Mouse (Mus musculus): Measurements from ENCODE around the gene Spin1. TPM values are rescaled to one million over a fixed set of nuclear protein-coding genes. Genes with fewer than 3 reads are reported as not detected.

Spin1 gene
- total RNA-seq, 1 experiment from 2014 or later: 34.7 TPM

DNA sequence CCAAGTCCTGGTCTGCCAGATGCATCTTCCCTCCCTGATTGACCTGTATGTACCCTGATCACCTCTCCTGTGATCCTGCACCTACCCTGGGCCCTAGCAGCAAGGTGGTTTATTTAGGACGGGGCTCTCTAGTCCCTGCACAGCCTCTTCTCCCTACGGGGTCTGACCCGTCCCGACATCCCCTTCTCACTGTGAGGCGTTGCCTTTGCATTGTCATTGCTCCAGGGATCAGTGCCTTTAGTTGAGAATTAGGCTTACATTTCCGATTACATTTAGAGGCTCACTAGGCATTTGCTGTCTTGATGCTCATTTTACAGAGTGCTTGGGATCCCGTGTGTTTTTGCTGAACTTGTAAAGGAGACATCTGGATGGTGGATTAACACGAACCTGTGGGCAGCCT lies 22.1 kb downstream of the Spin1 start:
- no peak for ATAC-seq (replicated peaks; ENCODE audit: insufficient number of reproducible peaks, low FRiP score, low TSS enrichment, poor library complexity, severe bottlenecking)

DNA sequence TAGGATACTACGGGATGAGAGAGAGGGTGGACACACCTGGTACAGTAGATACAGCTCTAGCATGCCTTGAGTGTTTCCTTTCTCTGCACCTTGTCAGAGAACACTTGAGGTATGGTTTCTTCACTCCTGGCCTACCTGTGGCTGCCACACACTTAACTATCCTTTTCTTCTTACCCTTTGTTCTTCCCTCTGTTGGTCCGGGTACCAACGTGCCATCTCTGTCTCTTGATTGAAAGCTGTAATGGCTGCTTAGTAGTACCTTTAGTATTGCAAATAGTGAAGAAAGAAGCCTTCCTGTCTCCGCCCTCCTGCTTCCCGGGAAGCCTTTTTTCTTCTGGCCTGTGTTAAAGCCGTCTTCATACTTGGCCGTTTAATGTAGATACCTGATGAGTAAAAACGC lies 24.7 kb downstream of the Spin1 start:
- no peak for ATAC-seq (replicated peaks; ENCODE audit: insufficient number of reproducible peaks, low FRiP score, low TSS enrichment, poor library complexity, severe bottlenecking)

DNA sequence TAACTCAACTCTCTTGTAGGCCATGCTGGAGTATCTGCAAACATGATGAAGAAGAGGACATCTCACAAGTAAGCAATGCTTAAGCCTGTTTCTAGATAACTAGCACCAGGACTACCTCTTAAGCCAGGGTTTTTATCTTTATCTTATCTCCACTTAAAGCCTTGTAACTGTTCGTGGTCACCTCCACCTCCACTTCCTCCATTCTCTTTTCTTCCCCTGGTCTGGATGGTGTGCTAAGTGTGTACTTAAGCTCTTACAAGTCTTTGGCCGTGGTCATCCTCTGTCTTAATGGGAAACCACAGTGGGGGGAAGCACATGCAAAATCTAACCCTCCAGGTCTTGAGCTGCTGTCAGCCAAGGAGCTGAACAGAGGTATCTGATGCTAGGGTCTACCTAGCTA lies 27.2 kb downstream of the Spin1 start:
- ATAC-seq (replicated peaks; ENCODE audit: insufficient number of reproducible peaks, low FRiP score, low TSS enrichment, poor library complexity, severe bottlenecking): 0 out of 2 replicates have a peak, but pooled peaks have one; percentile 28

DNA sequence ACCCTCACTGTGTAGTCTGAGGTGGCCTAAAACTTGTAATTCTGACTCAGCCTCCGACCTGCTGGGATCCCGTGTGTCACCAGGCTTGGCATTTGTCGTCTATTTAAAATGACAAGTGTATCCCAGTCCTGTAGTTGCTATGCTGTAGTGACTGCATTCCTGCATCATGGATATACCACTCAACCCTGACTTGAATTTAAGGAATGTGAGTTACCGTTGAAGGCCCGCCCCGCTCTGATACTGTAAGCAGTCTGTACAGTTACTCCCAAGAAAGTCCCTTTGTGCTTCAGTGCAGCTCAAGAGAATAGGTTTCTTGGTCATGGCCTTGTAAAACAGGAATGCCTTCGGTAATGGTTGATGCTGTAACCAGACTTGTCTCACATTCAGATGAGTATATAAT lies 27.7 kb downstream of the Spin1 start:
- no peak for ATAC-seq (replicated peaks; ENCODE audit: insufficient number of reproducible peaks, low FRiP score, low TSS enrichment, poor library complexity, severe bottlenecking)

DNA sequence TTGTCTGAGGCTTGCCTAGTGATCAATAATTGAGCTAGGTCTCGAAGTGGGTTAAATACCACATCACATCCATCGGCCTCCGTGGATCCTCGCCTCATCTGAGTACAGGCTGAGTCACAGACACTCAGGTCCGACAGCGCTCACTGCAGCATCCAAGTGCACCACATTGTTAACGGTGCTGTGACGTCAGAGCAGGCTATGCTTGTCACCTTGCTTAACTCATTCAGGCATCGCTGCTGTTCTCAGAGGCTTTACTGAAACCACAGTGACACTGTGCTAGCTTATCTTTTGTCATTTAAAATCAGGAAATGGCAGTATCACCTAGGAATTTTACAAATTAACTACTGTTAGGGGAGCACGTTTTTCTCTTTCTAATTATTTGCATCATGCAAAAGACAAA lies 30.5 kb downstream of the Spin1 start:
- no peak for ATAC-seq (replicated peaks; ENCODE audit: insufficient number of reproducible peaks, low FRiP score, low TSS enrichment, poor library complexity, severe bottlenecking)

DNA sequence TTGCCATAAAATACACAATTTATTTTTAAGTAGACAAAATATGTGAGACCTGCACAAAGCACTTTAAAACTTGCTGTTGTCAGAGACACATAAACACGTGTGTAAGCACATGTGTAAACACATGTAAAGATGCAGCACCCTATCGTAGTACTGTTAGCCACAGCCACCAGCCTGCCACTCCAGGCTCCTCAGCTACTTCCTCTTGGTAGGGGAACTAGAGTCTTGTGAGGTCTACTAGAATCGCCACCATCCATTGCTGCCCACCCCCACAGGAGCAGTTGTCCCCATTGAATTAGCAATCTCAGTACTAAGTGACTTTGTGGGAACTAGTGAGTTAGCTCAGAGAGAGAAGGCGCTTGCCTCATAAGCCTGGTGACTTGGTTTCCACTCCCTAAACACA lies 35.6 kb downstream of the Spin1 start:
- no peak for ATAC-seq (replicated peaks; ENCODE audit: insufficient number of reproducible peaks, low FRiP score, low TSS enrichment, poor library complexity, severe bottlenecking)

DNA sequence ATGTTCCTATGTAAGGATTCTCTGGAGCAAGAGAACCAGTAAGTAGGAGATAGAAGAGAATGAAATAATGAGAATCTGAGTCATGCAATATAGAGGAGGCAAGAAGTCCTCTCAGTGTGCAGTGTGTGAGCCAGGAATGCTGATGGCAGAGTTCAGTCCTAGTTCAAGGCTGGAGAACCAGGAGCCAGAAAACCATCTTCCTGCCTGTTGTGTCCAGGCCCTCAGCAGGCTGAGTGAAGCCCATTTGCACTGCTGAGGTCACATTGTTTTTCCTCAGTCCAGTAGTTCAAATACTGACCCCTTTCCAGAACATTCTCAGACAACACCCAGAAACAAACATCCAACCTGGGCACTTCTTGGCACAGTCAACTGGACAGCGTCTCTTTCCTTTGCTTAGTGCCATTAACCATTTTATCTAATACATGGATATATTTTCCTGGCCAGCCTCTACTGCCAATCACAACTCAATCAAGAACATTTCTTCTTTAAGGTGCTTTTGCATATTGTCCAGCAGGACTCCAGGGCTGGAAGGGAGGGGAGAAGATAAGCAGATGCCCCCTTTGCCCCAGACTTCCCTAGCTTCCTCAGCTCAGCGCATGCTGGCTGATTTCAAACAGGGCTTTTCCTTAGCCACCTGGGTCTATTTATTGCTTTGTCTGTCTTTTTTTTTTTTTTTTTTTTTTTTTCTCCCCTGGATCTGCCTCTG lies 36.5 kb downstream of the Spin1 start:
- 0 out of 2 replicates have a peak, but pooled peaks have one; percentile 22 for ATAC-seq (replicated peaks; ENCODE audit: insufficient number of reproducible peaks, low FRiP score, low TSS enrichment, poor library complexity, severe bottlenecking)

DNA sequence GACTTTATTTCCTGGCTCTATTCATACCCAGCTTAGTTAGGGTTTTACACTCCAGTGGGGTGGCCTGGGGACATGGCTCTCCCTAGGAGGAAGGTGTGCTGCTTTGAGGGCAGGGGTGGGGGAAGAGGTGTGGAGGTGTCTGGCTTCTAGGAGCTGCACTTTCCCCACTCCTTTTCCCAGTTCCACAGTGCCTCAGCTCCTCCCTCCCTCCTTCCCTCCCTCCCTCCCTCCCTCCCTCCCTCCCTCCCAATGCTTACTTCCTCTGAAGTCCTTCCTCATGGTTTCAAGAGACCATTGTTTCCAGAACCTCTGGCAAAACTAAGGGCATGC lies 37.0 kb downstream of the Spin1 start:
- no peak for ATAC-seq (replicated peaks; ENCODE audit: insufficient number of reproducible peaks, low FRiP score, low TSS enrichment, poor library complexity, severe bottlenecking)

DNA sequence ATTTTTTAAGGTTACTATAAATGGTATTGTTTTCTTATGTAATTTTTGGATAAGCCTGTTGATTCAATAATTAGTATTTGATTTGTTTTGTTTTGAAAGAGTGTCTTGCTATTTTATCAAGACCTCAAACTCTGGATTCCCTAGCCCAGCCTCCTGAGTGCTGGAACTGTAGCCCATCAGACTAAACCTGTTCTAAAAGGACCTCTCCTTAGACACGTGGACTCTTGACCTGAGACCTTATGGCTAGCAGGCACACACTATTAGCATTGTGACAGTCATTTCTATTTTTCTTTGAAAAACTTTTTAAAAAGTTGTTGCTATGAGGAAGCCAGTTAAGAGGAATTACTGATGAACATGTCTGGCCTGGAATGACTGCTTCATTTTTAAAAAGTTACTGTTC lies 46.4 kb downstream of the Spin1 start:
- no peak for ATAC-seq (replicated peaks; ENCODE audit: insufficient number of reproducible peaks, low FRiP score, low TSS enrichment, poor library complexity, severe bottlenecking)

DNA sequence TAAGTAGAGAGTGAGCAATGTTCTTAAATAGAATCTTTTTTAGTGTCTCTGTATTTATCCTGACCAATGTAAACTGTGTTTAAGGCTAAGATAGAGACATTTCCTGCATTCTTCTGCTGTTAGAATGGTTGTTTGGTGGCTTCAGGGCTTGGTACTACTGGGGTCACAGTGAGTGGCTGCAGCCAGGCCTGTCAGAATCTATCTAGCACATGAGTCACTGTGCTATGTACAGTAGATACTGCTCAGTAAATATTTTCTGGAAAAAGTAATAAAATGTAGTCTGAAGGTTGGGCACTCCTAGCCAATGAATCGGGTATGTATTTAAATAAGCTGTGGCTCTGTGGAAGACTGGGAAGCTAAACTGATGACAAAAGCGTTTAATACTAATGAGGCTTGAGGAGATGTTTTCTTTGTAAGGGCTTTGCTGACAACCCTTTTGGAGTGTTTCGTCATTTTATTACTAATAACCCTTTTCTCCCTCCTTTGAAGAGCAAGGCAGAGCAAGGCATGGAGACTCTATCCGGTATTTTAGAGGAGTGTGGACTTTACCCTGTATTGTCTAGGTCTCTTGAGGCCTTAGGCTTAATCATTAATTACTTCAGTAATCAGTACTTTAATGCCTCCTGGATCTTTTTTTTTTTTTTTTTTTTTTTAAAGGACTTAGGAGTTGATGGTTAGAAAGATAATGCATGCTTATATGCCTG lies 52.4 kb downstream of the Spin1 start:
- ATAC-seq (replicated peaks; ENCODE audit: insufficient number of reproducible peaks, low FRiP score, low TSS enrichment, poor library complexity, severe bottlenecking): no peak

DNA sequence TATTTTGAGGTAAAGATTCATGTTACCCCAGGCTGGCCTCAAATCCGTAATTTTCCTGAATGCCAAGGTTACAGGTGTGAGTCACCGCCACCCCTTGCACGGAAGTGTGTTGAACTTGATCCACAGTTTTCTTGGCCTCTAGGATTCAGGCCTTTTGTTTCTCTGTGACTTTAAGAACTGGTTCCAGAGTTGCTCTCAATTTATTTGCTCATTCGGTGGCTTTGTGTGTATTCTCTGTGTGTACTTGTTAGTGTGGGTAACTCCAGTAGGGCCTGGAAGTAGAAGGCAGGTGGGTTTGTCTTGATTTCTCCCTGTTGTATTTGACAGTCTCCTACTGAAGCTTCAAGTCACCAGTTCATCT lies 53.0 kb downstream of the Spin1 start:
- ATAC-seq (replicated peaks; ENCODE audit: insufficient number of reproducible peaks, low FRiP score, low TSS enrichment, poor library complexity, severe bottlenecking): no peak

DNA sequence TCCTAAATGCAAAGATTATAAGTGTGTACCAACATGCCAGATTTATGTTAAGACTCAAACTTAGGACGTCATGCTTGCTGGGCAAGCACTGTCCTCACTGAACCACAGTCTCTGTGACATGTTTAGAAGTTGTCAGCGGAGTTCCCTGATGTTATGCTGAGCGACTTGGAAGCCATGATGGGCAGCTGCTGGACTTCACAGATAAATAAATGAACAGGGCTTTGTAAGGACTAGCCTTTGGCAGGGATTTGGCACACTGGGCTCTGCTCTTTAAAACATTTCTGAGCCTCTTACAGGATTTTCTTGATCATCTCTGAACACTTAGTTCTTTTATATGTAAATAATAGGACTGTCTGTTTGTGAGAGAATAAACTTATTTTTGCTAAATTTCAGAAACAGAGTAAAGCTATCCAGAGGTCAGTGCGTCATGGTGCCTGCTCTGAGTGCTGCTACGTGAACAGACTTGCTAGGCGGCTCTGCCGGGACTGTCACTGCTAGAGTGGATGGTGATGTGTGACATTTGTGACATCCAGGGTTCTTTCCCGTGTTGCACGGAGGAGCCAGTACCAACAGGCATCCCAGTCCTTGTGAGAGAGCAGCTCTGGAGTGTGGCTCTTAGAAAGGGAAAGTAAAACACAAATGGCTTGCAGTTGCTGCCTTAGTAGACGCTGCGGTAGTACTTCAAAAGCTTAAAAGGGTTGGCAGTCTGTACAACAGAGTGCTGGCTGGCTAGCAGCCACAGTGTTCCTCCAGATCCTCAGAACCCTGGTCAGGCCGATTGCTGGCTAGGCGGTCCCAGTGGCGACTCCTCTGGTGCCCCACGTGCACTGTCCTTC lies 54.7 kb downstream of the Spin1 start:
- no peak for ATAC-seq (replicated peaks; ENCODE audit: insufficient number of reproducible peaks, low FRiP score, low TSS enrichment, poor library complexity, severe bottlenecking)

DNA sequence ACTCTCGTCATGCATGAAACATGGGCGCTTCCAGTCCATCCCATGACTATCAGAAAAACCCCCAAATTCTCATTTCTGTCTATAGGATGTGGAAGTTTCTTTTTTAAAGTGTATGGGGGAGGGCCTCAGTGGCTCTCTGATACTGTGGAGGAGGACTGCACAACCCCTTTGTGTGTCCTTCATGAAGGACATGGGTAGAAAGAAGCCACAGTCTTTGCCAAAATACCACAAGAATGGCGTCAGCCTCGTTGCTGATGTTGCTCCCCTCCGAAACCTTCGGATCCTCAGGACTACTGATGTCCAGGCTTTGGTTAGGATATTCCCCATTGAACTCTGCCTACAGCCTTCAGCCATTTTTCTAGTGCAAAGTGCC lies 55.3 kb downstream of the Spin1 start:
- ATAC-seq (replicated peaks; ENCODE audit: insufficient number of reproducible peaks, low FRiP score, low TSS enrichment, poor library complexity, severe bottlenecking): no peak

DNA sequence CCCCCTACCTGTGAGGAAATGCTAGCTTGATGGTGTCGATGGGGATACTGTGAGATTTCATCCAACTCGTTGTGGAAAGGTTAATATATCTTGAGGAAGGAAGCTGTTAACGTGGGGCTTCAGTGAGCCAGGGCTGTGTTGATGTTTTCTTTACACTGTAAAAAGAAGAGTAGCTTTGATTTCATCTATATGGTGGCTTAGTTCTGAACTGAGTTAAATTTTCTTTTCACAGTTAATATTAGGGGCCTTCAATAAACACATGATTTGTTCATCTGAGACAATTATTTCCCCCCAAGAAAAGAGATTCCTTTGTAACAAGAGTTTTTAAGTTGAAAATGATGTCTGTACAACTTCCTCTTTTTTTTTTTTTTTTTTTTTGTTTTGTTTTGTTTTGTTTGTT lies 56.6 kb downstream of the Spin1 start:
- ATAC-seq (replicated peaks; ENCODE audit: insufficient number of reproducible peaks, low FRiP score, low TSS enrichment, poor library complexity, severe bottlenecking): no peak

DNA sequence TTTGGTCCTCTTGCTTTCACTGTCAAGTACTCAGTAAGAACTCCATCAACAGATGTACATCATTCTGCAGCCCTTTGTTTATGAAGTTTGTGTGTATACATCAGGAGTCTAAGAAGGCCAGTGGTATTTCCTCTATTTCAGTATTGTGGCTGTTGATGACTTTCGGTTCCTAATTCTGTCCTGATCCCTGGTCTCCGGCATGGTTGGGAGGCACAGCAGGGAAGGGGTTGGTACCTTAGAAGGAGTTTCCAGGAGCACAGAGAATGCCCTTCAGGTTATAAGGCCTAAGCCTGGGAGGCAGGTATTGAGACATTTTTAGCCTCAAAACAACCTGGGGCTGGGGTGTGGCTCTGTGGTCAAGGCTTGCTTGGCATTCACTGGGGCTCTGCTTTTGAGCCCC lies 61.0 kb downstream of the Spin1 start:
- ATAC-seq (replicated peaks; ENCODE audit: insufficient number of reproducible peaks, low FRiP score, low TSS enrichment, poor library complexity, severe bottlenecking): peak; percentile 53

DNA sequence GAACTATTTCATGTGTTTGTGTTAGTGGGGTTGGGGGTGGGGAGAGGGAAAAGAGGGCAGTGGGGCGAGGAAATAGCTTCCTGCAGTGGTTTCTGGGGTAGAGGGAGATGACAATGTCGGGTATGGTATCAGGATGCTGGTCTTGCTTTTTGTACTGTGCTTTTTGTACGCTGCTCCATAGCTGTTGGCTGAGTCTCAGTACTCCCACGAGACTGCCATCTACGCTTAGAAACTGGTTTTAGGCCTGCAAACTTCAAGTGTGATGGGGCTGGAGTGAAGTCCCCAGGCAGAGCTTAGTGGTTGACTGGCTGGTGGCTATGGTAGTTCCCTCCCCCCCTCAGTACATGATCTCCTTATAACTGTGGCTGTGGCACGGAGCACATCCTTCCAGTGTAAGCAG lies 61.6 kb downstream of the Spin1 start:
- ATAC-seq (replicated peaks; ENCODE audit: insufficient number of reproducible peaks, low FRiP score, low TSS enrichment, poor library complexity, severe bottlenecking): no peak

DNA sequence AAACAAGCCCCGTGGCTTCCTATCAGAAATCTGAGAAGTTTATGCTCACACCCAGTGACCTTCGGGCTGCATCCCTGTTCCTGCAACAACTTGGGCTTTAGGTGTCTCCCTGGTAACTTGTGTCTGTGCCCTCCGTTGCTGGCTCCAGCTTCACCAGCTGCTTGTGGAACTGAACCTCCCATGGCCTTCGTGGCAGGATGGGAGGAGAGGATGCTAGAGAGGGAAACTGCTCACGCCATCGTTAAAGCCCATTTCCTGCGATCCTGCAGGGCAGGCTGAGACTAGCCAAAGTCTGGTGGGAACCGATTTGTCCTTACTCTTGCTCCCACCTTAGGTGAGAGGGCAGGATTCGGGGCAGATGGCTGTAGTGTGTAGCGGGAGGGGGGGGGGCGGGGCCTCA lies 66.0 kb downstream of the Spin1 start:
- ATAC-seq (replicated peaks; ENCODE audit: insufficient number of reproducible peaks, low FRiP score, low TSS enrichment, poor library complexity, severe bottlenecking): no peak

DNA sequence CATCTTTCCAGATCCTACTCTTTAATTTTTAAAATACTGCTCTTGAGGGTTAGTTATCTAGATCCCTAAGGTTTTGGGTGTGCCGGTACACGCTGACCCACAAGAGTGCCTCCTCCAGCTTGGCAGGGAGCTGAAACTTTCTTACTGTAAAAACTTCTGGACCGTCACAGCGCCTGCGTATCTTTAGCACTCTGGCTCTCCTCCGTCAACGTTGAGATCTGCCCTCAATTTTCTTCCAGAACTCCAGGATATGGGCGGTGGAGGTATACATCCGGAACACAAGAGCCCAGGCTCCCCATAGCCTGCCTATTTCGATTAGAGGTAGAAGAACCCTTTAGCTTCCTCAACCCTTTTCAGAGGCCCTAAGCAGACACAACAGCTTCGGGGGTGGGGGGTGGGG lies 69.5 kb downstream of the Spin1 start:
- no peak for ATAC-seq (replicated peaks; ENCODE audit: insufficient number of reproducible peaks, low FRiP score, low TSS enrichment, poor library complexity, severe bottlenecking)

DNA sequence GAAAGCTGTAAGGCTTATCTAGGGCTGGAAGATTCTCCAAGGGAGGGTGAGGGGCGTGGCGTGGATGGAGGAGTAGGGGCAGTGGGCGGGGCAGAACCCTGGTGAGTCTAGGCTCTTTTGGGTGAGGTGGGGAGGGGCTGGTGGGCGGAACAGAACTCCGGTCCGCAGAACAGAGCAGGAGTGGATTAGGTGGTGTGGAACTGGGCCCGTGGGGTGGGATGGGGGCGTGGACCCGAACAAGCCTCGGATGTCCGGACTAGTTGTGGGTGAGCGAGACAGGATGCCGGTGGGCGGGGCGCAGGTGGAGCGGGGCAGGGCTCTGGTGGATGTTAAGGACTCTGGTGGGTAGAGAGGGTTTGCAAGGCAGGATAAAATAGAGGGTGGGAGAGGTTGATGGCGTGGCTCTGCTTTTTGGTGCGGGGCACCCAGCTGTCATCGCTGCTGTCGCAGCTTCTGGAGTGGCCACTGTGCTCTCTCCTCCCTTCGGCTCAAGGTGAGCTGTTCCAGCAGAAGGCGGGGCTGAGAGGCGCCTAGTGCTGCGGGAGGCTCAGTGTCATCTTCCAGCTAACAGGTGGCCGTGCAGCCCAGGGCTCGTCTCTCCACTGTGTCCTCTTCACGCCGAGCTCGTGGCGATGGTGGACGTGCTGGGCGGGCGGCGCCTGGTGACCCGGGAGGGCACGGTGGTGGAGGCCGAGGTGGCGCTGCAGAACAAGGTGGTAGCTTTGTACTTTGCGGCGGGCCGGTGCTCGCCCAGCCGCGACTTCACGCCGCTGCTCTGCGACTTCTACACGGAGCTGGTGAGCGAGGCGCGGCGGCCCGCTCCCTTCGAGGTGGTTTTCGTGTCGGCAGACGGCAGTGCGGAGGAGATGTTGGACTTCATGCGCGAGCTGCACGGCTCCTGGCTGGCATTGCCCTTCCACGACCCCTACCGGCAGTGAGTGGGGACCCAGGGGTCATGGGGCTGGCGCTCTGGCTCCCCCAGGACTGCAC lies 70.3 kb downstream of the Spin1 start, which contains the start of gene Nxnl2:
TSS of gene Nxnl2 (plus strand) at position 332 of the 990 bp plus-strand sequence.
- ATAC-seq (replicated peaks; ENCODE audit: insufficient number of reproducible peaks, low FRiP score, low TSS enrichment, poor library complexity, severe bottlenecking): peak; percentile 11; the same call in 1 of the 2 replicates
